Mouse (Mus musculus): ENCODE results near the gene Ptprd.
"Not testable (repeated sequence)": the region's sequence is repeated elsewhere in the genome, so short reads cannot be mapped to it uniquely, and the experiment has no call there.

The Ptprd gene

GRCm38 (mm10) chr4:76194762-76195161 lies 2017.0 kb downstream of the Ptprd start:
- DNase-seq (ENCODE audit: low read depth): no peak

- no peak for DNase-seq (ENCODE audit: low read depth)
These were observed 2018.3 kb downstream of the Ptprd start for GRCm38 (mm10) chr4:76193496-76193895.

GRCm38 (mm10) chr4:76192031-76192430 lies 2019.7 kb downstream of the Ptprd start:
- no peak for DNase-seq (ENCODE audit: low read depth)

- DNase-seq (ENCODE audit: low read depth): no peak
These were observed 2021.0 kb downstream of the Ptprd start for GRCm38 (mm10) chr4:76190788-76191187.

GRCm38 (mm10) chr4:76183095-76183494 lies 2028.7 kb downstream of the Ptprd start:
- no peak for DNase-seq (ENCODE audit: low read depth)

GRCm38 (mm10) chr4:76179497-76179896 lies 2032.3 kb downstream of the Ptprd start:
- DNase-seq (ENCODE audit: low read depth): no peak

GRCm38 (mm10) chr4:76175086-76175485 lies 2036.7 kb downstream of the Ptprd start:
- DNase-seq (ENCODE audit: low read depth): no peak

- DNase-seq (ENCODE audit: low read depth): no peak
These were observed 2056.0 kb downstream of the Ptprd start for GRCm38 (mm10) chr4:76155750-76156149.

GRCm38 (mm10) chr4:76154190-76154589 lies 2057.6 kb downstream of the Ptprd start:
- DNase-seq (ENCODE audit: low read depth): no peak

- DNase-seq (ENCODE audit: low read depth): no peak
These were observed 2066.8 kb downstream of the Ptprd start for GRCm38 (mm10) chr4:76144925-76145324.

- DNase-seq (ENCODE audit: low read depth): no peak
These were observed 2067.4 kb downstream of the Ptprd start for GRCm38 (mm10) chr4:76144333-76144732.

- no peak for DNase-seq (ENCODE audit: low read depth)
These were observed 2073.9 kb downstream of the Ptprd start for GRCm38 (mm10) chr4:76137901-76138300.

- no peak for DNase-seq (ENCODE audit: low read depth)
These were observed 2075.1 kb downstream of the Ptprd start for GRCm38 (mm10) chr4:76136625-76137024.

GRCm38 (mm10) chr4:76091845-76092244 lies 2119.9 kb downstream of the Ptprd start:
- DNase-seq (ENCODE audit: low read depth): no peak

- DNase-seq (ENCODE audit: low read depth): no peak
These were observed 2121.9 kb downstream of the Ptprd start for GRCm38 (mm10) chr4:76089866-76090265.

- no peak for DNase-seq (ENCODE audit: low read depth)
These were observed 2135.7 kb downstream of the Ptprd start for GRCm38 (mm10) chr4:76076051-76076450.

GRCm38 (mm10) chr4:76073286-76073685 lies 2138.5 kb downstream of the Ptprd start:
- DNase-seq (ENCODE audit: low read depth): no peak

- DNase-seq (ENCODE audit: low read depth): no peak
These were observed 2140.0 kb downstream of the Ptprd start for GRCm38 (mm10) chr4:76071720-76072119.

- no peak for DNase-seq (ENCODE audit: low read depth)
These were observed 2154.9 kb downstream of the Ptprd start for GRCm38 (mm10) chr4:76056836-76057235.

- no peak for DNase-seq (ENCODE audit: low read depth)
These were observed 2166.1 kb downstream of the Ptprd start for GRCm38 (mm10) chr4:76045650-76046049.

- no peak for DNase-seq (ENCODE audit: low read depth)
These were observed 2167.0 kb downstream of the Ptprd start for GRCm38 (mm10) chr4:76044802-76045201.

GRCm38 (mm10) chr4:76037178-76037577 lies 2174.6 kb downstream of the Ptprd start:
- DNase-seq (ENCODE audit: low read depth): not testable (repeated sequence)

GRCm38 (mm10) chr4:76025571-76026325 lies 2186.0 kb downstream of the Ptprd start:
- no peak for DNase-seq (ENCODE audit: low read depth)

- no peak for DNase-seq (ENCODE audit: low read depth)
These were observed 2187.3 kb downstream of the Ptprd start for GRCm38 (mm10) chr4:76024502-76024821.

Measured in induced T-regulatory cell, adult 2 months (primary cell).